ENCODE assay signal across 8 mouse cellular contexts in genomic region chr5:135725391-135725841, GRCm38 (mm10). TPM values are rescaled to one million over a fixed set of nuclear protein-coding genes. Genes with fewer than 3 reads are reported as not detected.
A peak's percentile ranks its signal among the peaks of the same experiment; 100 is the strongest.
DNase-seq lines count a peak whose midpoint lies in the region; ATAC-seq and TF ChIP-seq lines count a peak whose summit lies in the region.

No protein-coding gene starts in this region.

- no peaks in the 10 kb centered on the region for H3K27me3 ChIP-seq in lung, embryonic 14.5 days (ENCODE audit: insufficient read depth, low read length)
- no peaks in the 10 kb centered on the region for H3K27me3 ChIP-seq in forebrain, embryonic 13.5 days
- H3K27me3 ChIP-seq in hindbrain, embryonic 14.5 days (ENCODE audit: control insufficient read depth, insufficient read depth, low read length) = no peaks in the 10 kb centered on the region
- no peaks in the 10 kb centered on the region for H3K27me3 ChIP-seq in lung, embryonic 16.5 days (ENCODE audit: control insufficient read depth, insufficient read depth, low read depth, low read length)
- H3K27me3 ChIP-seq in stomach, embryonic 14.5 days (ENCODE audit: control insufficient read depth, insufficient read depth, low read length) = no peaks in the 10 kb centered on the region
- no peaks in the 10 kb centered on the region for H3K27me3 ChIP-seq in cerebellum, adult 2 months (ENCODE audit: control insufficient read depth, insufficient read depth, low read length)

- peak; percentile 89 for ATAC-seq in lung, embryonic 14.5 days (ENCODE audit: insufficient read depth)
- peak; percentile 94 for ATAC-seq in forebrain, embryonic 13.5 days
- peak; percentile 88 for ATAC-seq in hindbrain, embryonic 14.5 days (ENCODE audit: low FRiP score)
- ATAC-seq in lung, embryonic 16.5 days (ENCODE audit: low read depth) = peak; percentile 83
- ATAC-seq in stomach, embryonic 14.5 days (ENCODE audit: insufficient number of reproducible peaks, insufficient read depth, low FRiP score, low read depth) = peak; percentile 85

- H3K36me3 ChIP-seq in lung, embryonic 14.5 days (ENCODE audit: insufficient read depth) = peaks cover 15% of the 10 kb centered on the region
- peaks cover 29% of the 10 kb centered on the region for H3K36me3 ChIP-seq in forebrain, embryonic 13.5 days (ENCODE audit: poor library complexity, severe bottlenecking)
- peaks cover 31% of the 10 kb centered on the region for H3K36me3 ChIP-seq in hindbrain, embryonic 14.5 days (replicated peaks; ENCODE audit: control insufficient read depth, insufficient read depth)
- H3K36me3 ChIP-seq in lung, embryonic 16.5 days (ENCODE audit: control insufficient read depth, insufficient read depth, low read length) = peaks cover 5% of the 10 kb centered on the region; the same call in 1 of the 2 replicates
- peaks cover 16% of the 10 kb centered on the region for H3K36me3 ChIP-seq in stomach, embryonic 14.5 days (ENCODE audit: control insufficient read depth, insufficient read depth, low read length)

- TF ChIP-seq POLR2A in lung, adult 2 months (IDR thresholded peaks at IDR 0.05; ENCODE audit: borderline replicate concordance, extremely low read depth, low read depth, low read length) = no peak
- TF ChIP-seq POLR2A in cerebellum, adult 2 months (IDR thresholded peaks at IDR 0.05; ENCODE audit: borderline replicate concordance, insufficient read depth, low read length) = no peak

- peak overlapping the region; percentile 50 for H3K4me2 ChIP-seq in lung, embryonic 14.5 days
- H3K4me2 ChIP-seq in forebrain, embryonic 13.5 days = peak overlapping the region; percentile 68
- peak overlapping the region; percentile 46 for H3K4me2 ChIP-seq in hindbrain, embryonic 14.5 days (replicated peaks)
- H3K4me2 ChIP-seq in lung, embryonic 16.5 days (ENCODE audit: low read depth, low read length) = peak overlapping the region; percentile 44
- H3K4me2 ChIP-seq in stomach, embryonic 14.5 days (replicated peaks; ENCODE audit: low read depth, low read length) = peak overlapping the region; percentile 48

- WGBS in lung, embryonic 14.5 days = 16% methylated on average over 8 of the region's 8 CpGs
- WGBS in lung, adult 2 months = 41% methylated on average over 8 of the region's 8 CpGs
- under 1% methylated on average over 8 of the region's 8 CpGs for WGBS in forebrain, embryonic 13.5 days
- 3% methylated on average over 8 of the region's 8 CpGs for WGBS in hindbrain, embryonic 14.5 days
- 20% methylated on average over 8 of the region's 8 CpGs for WGBS in lung, embryonic 16.5 days
- WGBS in stomach, embryonic 14.5 days = 4% methylated on average over 8 of the region's 8 CpGs
- 47% methylated on average over 8 of the region's 8 CpGs for WGBS in cerebellum, adult 2 months

- H3K9me3 ChIP-seq in lung, embryonic 14.5 days (ENCODE audit: low read depth, low read length) = no peaks in the 10 kb centered on the region
- H3K9me3 ChIP-seq in forebrain, embryonic 13.5 days (replicated peaks) = no peaks in the 10 kb centered on the region
- H3K9me3 ChIP-seq in hindbrain, embryonic 14.5 days (ENCODE audit: control insufficient read depth, low read length) = no peaks in the 10 kb centered on the region
- no peaks in the 10 kb centered on the region for H3K9me3 ChIP-seq in lung, embryonic 16.5 days (ENCODE audit: control insufficient read depth, low read length)
- no peaks in the 10 kb centered on the region for H3K9me3 ChIP-seq in stomach, embryonic 14.5 days (ENCODE audit: control insufficient read depth, low read depth, low read length)

- DNase-seq in lung, embryonic 14.5 days = peak; percentile 79
- no peak for DNase-seq in lung, adult 2 months
- peak; percentile 69 for DNase-seq in hindbrain, embryonic 14.5 days (ENCODE audit: low spot score)
- DNase-seq in cerebellum, adult 2 months = no peak
- DNase-seq in urinary bladder, postnatal 10 days (ENCODE audit: low spot score) = no peak

- peak overlapping the region; percentile 32; the same call in 1 of the 2 replicates for H3K9ac ChIP-seq in lung, embryonic 14.5 days
- H3K9ac ChIP-seq in forebrain, embryonic 13.5 days = peak overlapping the region; percentile 69
- H3K9ac ChIP-seq in hindbrain, embryonic 14.5 days = peak overlapping the region; percentile 47
- H3K9ac ChIP-seq in lung, embryonic 16.5 days (ENCODE audit: low read length) = peak overlapping the region; percentile 44
- no peak overlapping the region for H3K9ac ChIP-seq in stomach, embryonic 14.5 days (replicated peaks; ENCODE audit: low read depth, low read length)

- no peak for TF ChIP-seq CTCF in lung, embryonic 14.5 days (IDR thresholded peaks at IDR 0.05; ENCODE audit: low read depth)
- TF ChIP-seq CTCF in lung, adult 2 months (IDR thresholded peaks at IDR 0.05; ENCODE audit: insufficient read depth, low read length) = no peak
- no peak for TF ChIP-seq CTCF in cerebellum, adult 2 months (IDR thresholded peaks at IDR 0.05; ENCODE audit: borderline replicate concordance, insufficient read depth, low read depth, low read length)

- peaks cover 19% of the 10 kb centered on the region for H3K4me1 ChIP-seq in lung, embryonic 14.5 days (ENCODE audit: insufficient read depth)
- peaks cover 31% of the 10 kb centered on the region for H3K4me1 ChIP-seq in lung, adult 2 months (ENCODE audit: control insufficient read depth, insufficient read depth, low read length)
- H3K4me1 ChIP-seq in forebrain, embryonic 13.5 days = peaks cover 60% of the 10 kb centered on the region
- H3K4me1 ChIP-seq in hindbrain, embryonic 14.5 days (replicated peaks; ENCODE audit: control insufficient read depth, insufficient read depth, low read length) = peaks cover 30% of the 10 kb centered on the region
- H3K4me1 ChIP-seq in lung, embryonic 16.5 days (replicated peaks; ENCODE audit: control insufficient read depth, insufficient read depth, low read length) = peaks cover 21% of the 10 kb centered on the region
- H3K4me1 ChIP-seq in stomach, embryonic 14.5 days (ENCODE audit: control insufficient read depth, insufficient read depth, low read length) = peaks cover 26% of the 10 kb centered on the region
- peaks cover 44% of the 10 kb centered on the region for H3K4me1 ChIP-seq in cerebellum, adult 2 months (ENCODE audit: control insufficient read depth, insufficient read depth, low read length)

- 0 out of 2 replicates have a peak overlapping the region, but pooled peaks have one; percentile 15 for H3K4me3 ChIP-seq in lung, embryonic 14.5 days (ENCODE audit: low read depth, low read length)
- H3K4me3 ChIP-seq in lung, adult 2 months (replicated peaks; ENCODE audit: extremely low read depth, low read depth, low read length) = no peak overlapping the region
- H3K4me3 ChIP-seq in forebrain, embryonic 13.5 days = peak overlapping the region; percentile 38
- H3K4me3 ChIP-seq in hindbrain, embryonic 14.5 days (replicated peaks; ENCODE audit: low read length) = peak overlapping the region; percentile 18; the same call in 1 of the 2 replicates
- no peak overlapping the region for H3K4me3 ChIP-seq in lung, embryonic 16.5 days (ENCODE audit: low read length)
- H3K4me3 ChIP-seq in stomach, embryonic 14.5 days (ENCODE audit: low read depth, low read length) = peak overlapping the region; percentile 9
- H3K4me3 ChIP-seq in cerebellum, adult 2 months (replicated peaks; ENCODE audit: insufficient read depth, low read depth, low read length) = no peak overlapping the region

- peak overlapping the region; percentile 86 for H3K27ac ChIP-seq in lung, embryonic 14.5 days (ENCODE audit: low read depth)
- peak overlapping the region; percentile 99 for H3K27ac ChIP-seq in forebrain, embryonic 13.5 days
- peak overlapping the region; percentile 89 for H3K27ac ChIP-seq in hindbrain, embryonic 14.5 days
- H3K27ac ChIP-seq in lung, embryonic 16.5 days (ENCODE audit: low read length) = peak overlapping the region; percentile 59; the same call in 1 of the 2 replicates
- peak overlapping the region; percentile 87 for H3K27ac ChIP-seq in stomach, embryonic 14.5 days (ENCODE audit: low read length)
- no peak overlapping the region for H3K27ac ChIP-seq in cerebellum, adult 2 months (ENCODE audit: insufficient read depth, low read length)

RNA-seq across cellular contexts. Expression of gene Tmem120a, which starts 18.8 kb away (rescaled TPM):
- 38.6 and 43.5 TPM in 2 replicates for polyA plus RNA-seq in lung, embryonic 14.5 days (2014; fragmentation: Nextera tagmentation; extraction: Ambion mirVana)
- polyA plus RNA-seq in lung, adult 2 months (2012; rRNA removed) = 24.6 and 31.0 TPM in 2 replicates
- 67.0 and 69.7 TPM in 2 replicates for polyA plus RNA-seq in forebrain, embryonic 13.5 days (2015; fragmentation: Nextera tagmentation; extraction: Ambion mirVana)
- polyA plus RNA-seq in hindbrain, embryonic 14.5 days (2014; fragmentation: Nextera tagmentation; extraction: Ambion mirVana) = 89.0 and 90.2 TPM in 2 replicates
- polyA plus RNA-seq in lung, embryonic 16.5 days (2015; fragmentation: Nextera tagmentation; extraction: Ambion mirVana) = 37.9 and 38.8 TPM in 2 replicates
- polyA plus RNA-seq in stomach, embryonic 14.5 days (2014; fragmentation: Nextera tagmentation; extraction: Ambion mirVana) = 45.3 and 48.2 TPM in 2 replicates
- polyA plus RNA-seq in cerebellum, adult 2 months (2012; rRNA removed) = 14.8 and 15.6 TPM in 2 replicates

RNA-seq across cellular contexts. Expression of gene Styxl1, which starts 52.8 kb away (rescaled TPM):
- not detected in 2 replicates for polyA plus RNA-seq in lung, embryonic 14.5 days (2014; fragmentation: Nextera tagmentation; extraction: Ambion mirVana)
- polyA plus RNA-seq in lung, adult 2 months (2012; rRNA removed) = 1.1 and 1.4 TPM in 2 replicates
- 0.26 and 0.41 TPM in 2 replicates for polyA plus RNA-seq in forebrain, embryonic 13.5 days (2015; fragmentation: Nextera tagmentation; extraction: Ambion mirVana)
- polyA plus RNA-seq in hindbrain, embryonic 14.5 days (2014; fragmentation: Nextera tagmentation; extraction: Ambion mirVana) = 0.25 and 0.30 TPM in 2 replicates
- 0.84 and 1.2 TPM in 2 replicates for polyA plus RNA-seq in lung, embryonic 16.5 days (2015; fragmentation: Nextera tagmentation; extraction: Ambion mirVana)
- 0.25 and 0.35 TPM in 2 replicates for polyA plus RNA-seq in stomach, embryonic 14.5 days (2014; fragmentation: Nextera tagmentation; extraction: Ambion mirVana)
- polyA plus RNA-seq in cerebellum, adult 2 months (2012; rRNA removed) = 0.26 and 0.62 TPM in 2 replicates

RNA-seq across cellular contexts. Expression of gene Mdh2, which starts 52.9 kb away (rescaled TPM):
- 464 and 470 TPM in 2 replicates for polyA plus RNA-seq in lung, embryonic 14.5 days (2014; fragmentation: Nextera tagmentation; extraction: Ambion mirVana)
- polyA plus RNA-seq in lung, adult 2 months (2012; rRNA removed) = 257 and 344 TPM in 2 replicates
- polyA plus RNA-seq in forebrain, embryonic 13.5 days (2015; fragmentation: Nextera tagmentation; extraction: Ambion mirVana) = 558 and 564 TPM in 2 replicates
- polyA plus RNA-seq in hindbrain, embryonic 14.5 days (2014; fragmentation: Nextera tagmentation; extraction: Ambion mirVana) = 599 and 617 TPM in 2 replicates
- polyA plus RNA-seq in lung, embryonic 16.5 days (2015; fragmentation: Nextera tagmentation; extraction: Ambion mirVana) = 433 and 434 TPM in 2 replicates
- polyA plus RNA-seq in stomach, embryonic 14.5 days (2014; fragmentation: Nextera tagmentation; extraction: Ambion mirVana) = 494 and 496 TPM in 2 replicates
- 676 and 703 TPM in 2 replicates for polyA plus RNA-seq in cerebellum, adult 2 months (2012; rRNA removed)

RNA-seq across cellular contexts. Expression of gene Por, which starts 55.6 kb away (rescaled TPM):
- 51.5 and 52.7 TPM in 2 replicates for polyA plus RNA-seq in lung, embryonic 14.5 days (2014; fragmentation: Nextera tagmentation; extraction: Ambion mirVana)
- 487 and 521 TPM in 2 replicates for polyA plus RNA-seq in lung, adult 2 months (2012; rRNA removed)
- polyA plus RNA-seq in forebrain, embryonic 13.5 days (2015; fragmentation: Nextera tagmentation; extraction: Ambion mirVana) = 102 and 121 TPM in 2 replicates
- polyA plus RNA-seq in hindbrain, embryonic 14.5 days (2014; fragmentation: Nextera tagmentation; extraction: Ambion mirVana) = 79.7 and 84.1 TPM in 2 replicates
- 77.4 and 83.5 TPM in 2 replicates for polyA plus RNA-seq in lung, embryonic 16.5 days (2015; fragmentation: Nextera tagmentation; extraction: Ambion mirVana)
- 70.5 and 79.7 TPM in 2 replicates for polyA plus RNA-seq in stomach, embryonic 14.5 days (2014; fragmentation: Nextera tagmentation; extraction: Ambion mirVana)
- 86.2 and 98.1 TPM in 2 replicates for polyA plus RNA-seq in cerebellum, adult 2 months (2012; rRNA removed)

Comparison
In these comparisons a context has a peak if more than half of its experiments do, and no peak if none do; other contexts are left out.
1. DNase-seq: peak in lung, embryonic 14.5 days (single experiment) and hindbrain, embryonic 14.5 days (single experiment); none in lung, adult 2 months (single experiment), cerebellum, adult 2 months (0 of 2) and urinary bladder, postnatal 10 days (single experiment).
2. H3K4me3 ChIP-seq: peak in lung, embryonic 14.5 days (single experiment), forebrain, embryonic 13.5 days (single experiment), hindbrain, embryonic 14.5 days (single experiment) and stomach, embryonic 14.5 days (single experiment); none in lung, adult 2 months (single experiment), lung, embryonic 16.5 days (single experiment) and cerebellum, adult 2 months (single experiment).
3. Peak in every context shown above with its lines, with median percentiles within 50 percentile points of each other: ATAC-seq and H3K4me2 ChIP-seq.